Mouse (Mus musculus) G1E-ER4 (cell line): ENCODE measurements around the gene Myo1g. TPM values are rescaled to one million over a fixed set of nuclear protein-coding genes. Genes with fewer than 3 reads are reported as not detected.

Experiments
- GATA1 ChIP-seq: IDR thresholded peaks from one replicate; pipeline ENCODE4 v1.8.0; 2012; ENCODE audit warnings: low read length, inconsistent platforms
- polyA plus RNA-seq: library from polyadenylated mRNA; stranded (reverse); fragments of >175 nt; gene quantifications from 2 replicates; pipeline ENCODE4 v1.2.3, GENCODE M21; 2012

The Myo1g gene
- polyA plus RNA-seq, 1 experiment = 27.9 TPM

GRCm38 (mm10) chr11:6519491-6520033 lies 1.2 kb downstream of the Myo1g start:
- TF ChIP-seq GATA1 = no peak

GRCm38 (mm10) chr11:6514837-6515236 lies 5.9 kb downstream of the Myo1g start:
- no peak for TF ChIP-seq GATA1

- TF ChIP-seq GATA1 = no peak
These were observed 12.4 kb downstream of the Myo1g start for GRCm38 (mm10) chr11:6508269-6508876.

- TF ChIP-seq GATA1 = no peak
These were observed 14.2 kb downstream of the Myo1g start for GRCm38 (mm10) chr11:6506516-6506915.

DNA sequence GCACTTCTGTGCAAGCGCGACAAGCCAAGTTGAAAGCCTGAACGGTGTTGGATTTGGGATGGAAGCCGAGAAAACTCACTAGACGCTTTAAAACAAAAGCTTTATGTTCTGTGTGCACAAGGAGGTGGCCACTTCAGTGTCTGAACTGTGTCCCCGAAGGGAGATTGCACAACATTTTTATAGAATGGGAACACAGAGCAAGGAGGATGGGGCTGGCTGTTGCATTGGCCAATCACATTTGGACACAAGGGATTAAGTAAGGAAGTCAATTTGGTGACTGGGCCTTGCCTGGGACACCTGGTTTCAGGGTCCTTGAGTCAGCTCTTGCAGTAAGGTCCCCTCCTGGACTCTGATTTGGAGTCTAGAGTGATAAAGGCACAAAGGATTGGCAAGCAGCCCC lies 16.1 kb downstream of the Myo1g start:
- no peak for TF ChIP-seq GATA1

DNA sequence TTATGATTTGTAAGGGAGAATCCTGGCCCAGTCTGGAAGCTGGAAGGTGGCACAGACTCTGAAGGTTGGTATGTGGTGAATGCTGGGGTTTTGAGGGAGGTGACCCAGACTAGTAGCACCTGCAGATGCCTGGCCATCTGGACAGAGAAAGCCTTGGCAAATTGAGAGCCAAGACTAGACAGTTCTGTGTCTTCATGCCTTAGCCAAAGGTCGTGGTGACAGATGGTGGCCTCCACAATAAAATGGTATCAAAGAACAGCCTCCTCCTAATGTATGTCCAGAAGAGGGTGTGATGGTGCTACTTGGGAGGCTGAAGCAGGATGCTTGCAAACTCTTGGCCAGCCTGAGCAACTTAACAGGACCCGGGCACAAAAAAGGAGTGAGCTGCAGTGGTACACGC lies 16.5 kb downstream of the Myo1g start:
- TF ChIP-seq GATA1 = no peak

- TF ChIP-seq GATA1 = no peak
These were observed 18.3 kb downstream of the Myo1g start for GRCm38 (mm10) chr11:6502506-6502905.

- no peak for TF ChIP-seq GATA1
These were observed 23.3 kb downstream of the Myo1g start for GRCm38 (mm10) chr11:6497311-6497948.

GRCm38 (mm10) chr11:6489691-6490503 lies 30.9 kb downstream of the Myo1g start:
- TF ChIP-seq GATA1 = no peak

GRCm38 (mm10) chr11:6489257-6489656 lies 31.5 kb downstream of the Myo1g start:
- TF ChIP-seq GATA1 = no peak

DNA sequence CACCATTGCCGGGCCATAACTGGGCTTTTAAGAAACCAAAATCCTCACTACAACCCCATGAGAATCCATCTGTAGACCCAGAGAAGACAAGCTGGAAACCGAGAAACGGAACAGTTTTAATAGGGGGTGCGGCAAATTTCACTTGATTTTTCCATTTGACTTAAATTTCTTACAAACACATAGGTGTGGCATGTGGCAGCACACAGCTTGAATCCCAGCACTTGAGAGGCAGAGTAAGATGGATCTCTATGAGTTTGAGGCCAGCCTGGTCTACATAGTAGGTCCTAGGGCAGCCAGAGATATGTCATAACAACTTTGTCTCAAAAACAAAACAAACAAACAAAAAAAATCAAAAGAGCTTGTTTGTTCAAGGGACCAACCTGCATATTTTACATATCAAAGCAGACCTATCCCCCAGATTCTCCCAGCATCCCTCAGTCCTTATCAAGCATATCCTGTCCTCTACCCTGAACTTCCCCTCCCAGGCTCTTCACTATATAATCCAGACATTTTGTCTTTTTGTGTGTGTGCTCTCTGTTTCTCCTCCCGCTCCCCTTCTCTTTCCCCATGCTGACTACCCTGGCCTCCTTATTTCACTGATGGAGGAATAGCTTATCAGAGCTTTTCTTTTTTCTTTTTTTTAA lies 32.6 kb downstream of the Myo1g start:
- TF ChIP-seq GATA1 = no peak

- TF ChIP-seq GATA1 = no peak
These were observed 33.3 kb downstream of the Myo1g start for GRCm38 (mm10) chr11:6487496-6487895.

DNA sequence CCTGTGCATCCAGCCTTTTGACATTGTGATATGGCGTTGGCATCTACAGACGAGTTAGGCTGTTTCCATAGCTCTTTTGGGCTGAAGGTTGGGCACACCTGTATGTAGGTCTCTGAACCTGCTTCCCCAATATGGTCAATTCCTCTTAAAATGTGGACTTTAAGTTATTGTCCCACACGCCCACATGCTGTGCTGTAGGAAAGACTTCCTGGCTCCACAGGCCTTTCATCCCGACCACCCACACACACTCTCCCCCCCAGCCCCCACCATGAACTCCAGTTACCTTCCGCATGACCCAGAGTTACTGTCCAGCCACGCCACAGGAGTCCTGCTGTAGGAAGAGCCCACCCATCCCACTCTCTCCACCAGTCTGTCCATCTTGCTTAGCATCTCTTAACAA lies 33.8 kb downstream of the Myo1g start:
- TF ChIP-seq GATA1 = no peak

DNA sequence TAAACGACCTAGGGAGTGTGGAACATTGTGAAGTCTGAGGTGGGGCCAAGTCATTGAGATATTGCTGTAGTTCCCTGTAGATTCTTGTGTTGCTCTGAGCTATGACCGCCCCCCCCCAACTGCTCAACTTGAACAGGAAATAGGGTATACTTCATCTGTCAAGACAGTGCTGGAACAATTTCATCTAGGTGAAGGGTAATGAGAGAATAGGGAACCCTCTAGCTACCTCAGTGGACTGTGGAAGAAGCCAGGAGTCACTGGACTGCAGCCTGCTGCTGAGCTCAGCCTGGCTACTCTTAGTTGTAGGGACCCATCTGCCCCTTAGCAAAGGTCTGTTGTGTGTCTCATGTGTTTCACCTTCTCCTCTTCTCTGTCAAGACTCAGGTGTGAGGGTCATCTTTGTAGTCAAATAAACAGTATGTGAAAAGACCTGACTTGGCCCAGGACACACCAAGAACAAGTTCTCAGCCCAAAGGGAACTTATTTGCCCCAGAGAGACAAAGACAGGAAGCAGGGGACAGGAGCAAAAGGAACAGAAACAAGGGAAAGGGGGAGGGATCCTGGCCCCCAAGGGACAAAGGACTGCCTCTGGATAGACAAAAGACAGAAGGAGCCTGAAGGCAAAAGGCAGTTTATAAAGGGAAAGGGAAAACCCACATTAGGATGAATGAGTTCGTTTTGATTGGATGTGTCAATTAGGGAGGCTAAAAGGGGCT lies 36.4 kb downstream of the Myo1g start:
- TF ChIP-seq GATA1 = no peak

GRCm38 (mm10) chr11:6483103-6483502 lies 37.7 kb downstream of the Myo1g start:
- TF ChIP-seq GATA1 = no peak
